Mouse (Mus musculus): ENCODE results near the gene Nxn. TPM values are rescaled to one million over a fixed set of nuclear protein-coding genes. Genes with fewer than 3 reads are reported as not detected.

Nxn gene
- polyA plus RNA-seq, 1 experiment from 2014 or later = 20.1 TPM

DNA sequence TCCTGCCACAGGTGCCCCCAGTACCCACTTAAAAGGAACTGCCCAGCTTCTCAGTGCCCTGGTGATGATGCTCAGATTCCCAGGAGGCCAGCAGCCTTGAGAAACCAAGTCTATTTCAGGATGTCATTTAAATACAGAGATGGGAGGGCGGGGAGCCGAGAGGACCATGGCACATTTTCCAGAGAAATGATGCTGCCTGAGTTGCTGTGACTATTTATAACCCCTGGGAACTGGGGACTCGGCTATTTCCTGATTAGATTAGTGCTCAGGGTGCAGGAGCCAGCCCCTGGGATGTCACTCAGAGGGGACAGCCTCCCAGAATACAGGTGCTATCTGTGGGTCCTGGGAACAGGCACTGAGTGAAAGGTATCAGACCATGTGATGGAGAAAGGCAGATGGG is 28.8 kb upstream of the Nxn start:
- ATAC-seq = no peak
- no peak overlapping the region for H3K27ac ChIP-seq (ENCODE audit: low read length)
- no peak overlapping the region for H3K4me3 ChIP-seq (ENCODE audit: low read length)
- 67% methylated on average over 3 of the region's 3 CpGs for WGBS
- H3K9me3 ChIP-seq (ENCODE audit: control insufficient read depth, low read length) = no peaks in the 10 kb centered on the region
- no peaks in the 10 kb centered on the region for H3K27me3 ChIP-seq (replicated peaks; ENCODE audit: control insufficient read depth, insufficient read depth, low read length)
- no peak overlapping the region for H3K4me2 ChIP-seq (ENCODE audit: low read depth, low read length)
- H3K4me1 ChIP-seq (ENCODE audit: control insufficient read depth, insufficient read depth, low read length) = peaks cover 16% of the 10 kb centered on the region
- no peak overlapping the region for H3K9ac ChIP-seq (ENCODE audit: low read depth, low read length)
- peaks cover 2% of the 10 kb centered on the region; the same call in 1 of the 2 replicates for H3K36me3 ChIP-seq (ENCODE audit: control insufficient read depth, insufficient read depth, low read length)

DNA sequence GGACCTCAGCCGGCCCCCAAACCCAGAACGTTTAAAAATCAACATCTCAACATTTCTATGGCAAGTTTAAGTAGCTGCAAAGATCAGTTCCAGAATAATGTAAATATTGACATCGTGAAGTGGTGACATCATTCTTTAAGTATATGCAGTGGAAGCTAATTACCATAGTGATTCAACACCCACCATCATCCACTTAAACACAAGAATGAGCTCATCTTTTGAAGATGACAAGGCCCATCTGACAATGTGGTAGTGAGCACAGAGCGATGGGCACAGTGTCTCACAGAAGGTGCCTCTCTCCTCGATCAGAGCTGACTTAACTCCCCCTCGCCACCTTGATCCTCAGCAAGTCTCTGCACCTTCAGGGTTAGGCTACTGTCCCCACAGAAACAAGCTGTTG is 26.8 kb upstream of the Nxn start:
- no peak overlapping the region for H3K4me3 ChIP-seq (ENCODE audit: low read length)
- H3K4me2 ChIP-seq (ENCODE audit: low read depth, low read length) = no peak overlapping the region
- H3K9ac ChIP-seq (ENCODE audit: low read depth, low read length) = no peak overlapping the region
- H3K9me3 ChIP-seq (ENCODE audit: control insufficient read depth, low read length) = no peaks in the 10 kb centered on the region
- peak; percentile 61; the same call in 1 of the 2 replicates for ATAC-seq
- H3K4me1 ChIP-seq (ENCODE audit: control insufficient read depth, insufficient read depth, low read length) = peaks cover 16% of the 10 kb centered on the region
- WGBS = 53% methylated on average over 6 of the region's 6 CpGs
- H3K36me3 ChIP-seq (ENCODE audit: control insufficient read depth, insufficient read depth, low read length) = peaks cover 10% of the 10 kb centered on the region; the same call in 1 of the 2 replicates
- no peak overlapping the region; the same call in 1 of the 2 replicates for H3K27ac ChIP-seq (ENCODE audit: low read length)
- no peaks in the 10 kb centered on the region for H3K27me3 ChIP-seq (replicated peaks; ENCODE audit: control insufficient read depth, insufficient read depth, low read length)

DNA sequence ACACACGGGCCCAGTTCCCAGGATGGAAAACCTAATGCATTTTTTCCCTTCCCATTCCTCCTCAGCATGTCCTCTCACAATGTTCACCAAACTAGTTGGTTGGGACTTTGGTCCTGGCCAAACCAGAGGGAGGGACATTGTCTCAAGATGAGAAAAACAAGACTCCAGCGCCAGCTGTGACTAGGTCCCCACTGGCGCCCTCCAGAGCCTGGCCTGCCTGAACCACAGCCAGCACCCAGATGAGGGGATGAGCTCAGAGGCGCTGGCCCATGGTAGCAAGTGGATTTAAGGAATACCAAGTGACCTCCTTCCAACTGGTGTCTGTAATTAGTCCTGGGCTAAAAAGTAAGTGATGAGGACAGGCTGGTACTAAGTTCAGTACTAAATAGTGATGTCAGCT is 22.0 kb upstream of the Nxn start:
- no peak for ATAC-seq
- no peak overlapping the region for H3K4me3 ChIP-seq (ENCODE audit: low read length)
- no peaks in the 10 kb centered on the region for H3K27me3 ChIP-seq (replicated peaks; ENCODE audit: control insufficient read depth, insufficient read depth, low read length)
- peaks cover 7% of the 10 kb centered on the region; the same call in 1 of the 2 replicates for H3K4me1 ChIP-seq (ENCODE audit: control insufficient read depth, insufficient read depth, low read length)
- no peak overlapping the region for H3K4me2 ChIP-seq (ENCODE audit: low read depth, low read length)
- WGBS = 67% methylated on average over 4 of the region's 4 CpGs
- no peaks in the 10 kb centered on the region for H3K9me3 ChIP-seq (ENCODE audit: control insufficient read depth, low read length)
- H3K27ac ChIP-seq (ENCODE audit: low read length) = no peak overlapping the region
- peaks cover 28% of the 10 kb centered on the region for H3K36me3 ChIP-seq (ENCODE audit: control insufficient read depth, insufficient read depth, low read length)
- no peak overlapping the region for H3K9ac ChIP-seq (ENCODE audit: low read depth, low read length)

DNA sequence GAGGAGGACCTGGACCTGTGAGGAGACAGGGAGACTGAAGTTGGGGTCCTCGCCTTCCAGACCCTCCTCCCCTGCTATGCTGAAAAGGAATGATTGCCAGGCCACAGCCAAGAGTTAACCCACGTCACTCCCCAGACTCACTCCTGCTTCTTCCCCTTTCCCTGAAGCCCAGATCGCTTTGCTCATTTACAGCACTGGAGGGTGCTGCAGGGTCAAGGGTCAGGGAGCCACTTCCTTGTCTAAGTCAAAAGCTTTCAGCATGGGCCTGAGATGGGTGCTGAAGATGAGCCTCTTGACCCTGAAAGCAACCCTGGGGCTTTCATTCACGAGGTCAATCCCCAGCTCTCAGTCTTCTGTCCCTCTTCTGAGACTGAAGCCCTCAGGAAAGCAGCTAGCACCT is 20.2 kb upstream of the Nxn start:
- Histone ChIP-seq H3K36me3 (ENCODE audit: control insufficient read depth, insufficient read depth, low read length) (peaks cover 35% of the 10 kb centered on the region), H3K4me2 (ENCODE audit: low read depth, low read length) (no peak overlapping the region), H3K4me3 (ENCODE audit: low read length) (no peak overlapping the region), H3K4me1 (ENCODE audit: control insufficient read depth, insufficient read depth, low read length) (peaks cover 2% of the 10 kb centered on the region; the same call in 1 of the 2 replicates), H3K27me3 (replicated peaks; ENCODE audit: control insufficient read depth, insufficient read depth, low read length) (no peaks in the 10 kb centered on the region), H3K27ac (ENCODE audit: low read length) (no peak overlapping the region), H3K9me3 (ENCODE audit: control insufficient read depth, low read length) (no peaks in the 10 kb centered on the region), H3K9ac (ENCODE audit: low read depth, low read length) (no peak overlapping the region)
- 62% methylated on average over 4 of the region's 4 CpGs for WGBS
- ATAC-seq = no peak

DNA sequence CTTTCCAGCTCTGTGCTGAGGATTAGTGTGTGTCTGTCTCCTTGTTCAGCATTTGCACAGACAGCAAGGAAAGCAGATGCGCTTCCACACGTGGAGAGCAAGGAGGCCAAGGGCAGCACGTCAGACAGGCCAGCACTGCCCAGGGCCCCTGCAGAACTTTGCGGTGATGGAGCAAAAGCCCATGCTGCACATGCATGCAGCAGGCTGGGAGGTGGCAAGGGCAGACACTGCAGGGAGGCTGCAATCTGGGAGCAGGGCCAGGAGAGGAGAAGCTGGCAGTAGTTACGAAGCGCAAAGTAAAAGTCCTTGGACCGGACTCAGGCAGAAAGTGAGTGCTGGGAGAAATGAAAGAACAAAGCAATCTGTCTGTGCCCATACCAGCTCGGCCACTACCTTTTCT is 19.5 kb upstream of the Nxn start:
- Histone ChIP-seq H3K27ac (ENCODE audit: low read length) (no peak overlapping the region), H3K4me3 (ENCODE audit: low read length) (no peak overlapping the region), H3K4me1 (ENCODE audit: control insufficient read depth, insufficient read depth, low read length) (peaks cover 2% of the 10 kb centered on the region; the same call in 1 of the 2 replicates), H3K27me3 (replicated peaks; ENCODE audit: control insufficient read depth, insufficient read depth, low read length) (no peaks in the 10 kb centered on the region), H3K4me2 (ENCODE audit: low read depth, low read length) (no peak overlapping the region), H3K9ac (ENCODE audit: low read depth, low read length) (no peak overlapping the region), H3K36me3 (ENCODE audit: control insufficient read depth, insufficient read depth, low read length) (peaks cover 37% of the 10 kb centered on the region), H3K9me3 (ENCODE audit: control insufficient read depth, low read length) (no peaks in the 10 kb centered on the region)
- no peak for ATAC-seq
- WGBS = 74% methylated on average over 8 of the region's 8 CpGs

DNA sequence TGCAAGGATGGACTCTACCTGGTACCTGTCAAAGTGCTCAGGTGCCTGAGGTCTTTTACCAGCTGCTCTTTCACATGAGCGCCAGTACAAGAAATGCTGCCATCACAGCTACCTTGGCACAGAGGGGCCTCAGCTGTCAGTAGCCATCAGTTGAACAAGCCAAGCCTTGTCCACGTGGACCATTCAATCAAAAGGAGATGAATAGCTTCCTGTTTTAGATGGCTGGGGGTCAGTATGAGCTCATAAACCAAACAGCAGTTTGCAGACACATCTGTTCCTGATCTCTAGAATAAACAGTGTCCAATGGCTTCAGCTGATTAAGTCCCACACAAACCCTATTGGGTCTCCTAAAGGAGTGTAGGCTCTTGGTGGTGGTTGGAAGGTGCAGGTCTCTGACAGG is 17.0 kb upstream of the Nxn start:
- Histone ChIP-seq H3K9ac (ENCODE audit: low read depth, low read length) (no peak overlapping the region), H3K27me3 (replicated peaks; ENCODE audit: control insufficient read depth, insufficient read depth, low read length) (no peaks in the 10 kb centered on the region), H3K4me3 (ENCODE audit: low read length) (no peak overlapping the region), H3K27ac (ENCODE audit: low read length) (peak overlapping the region; percentile 31), H3K4me2 (ENCODE audit: low read depth, low read length) (no peak overlapping the region), H3K4me1 (ENCODE audit: control insufficient read depth, insufficient read depth, low read length) (peaks cover 2% of the 10 kb centered on the region; the same call in 1 of the 2 replicates), H3K9me3 (ENCODE audit: control insufficient read depth, low read length) (no peaks in the 10 kb centered on the region), H3K36me3 (ENCODE audit: control insufficient read depth, insufficient read depth, low read length) (peaks cover 29% of the 10 kb centered on the region)
- WGBS = 48% methylated on average over 2 of the region's 2 CpGs
- peak; percentile 14; the same call in 1 of the 2 replicates for ATAC-seq

DNA sequence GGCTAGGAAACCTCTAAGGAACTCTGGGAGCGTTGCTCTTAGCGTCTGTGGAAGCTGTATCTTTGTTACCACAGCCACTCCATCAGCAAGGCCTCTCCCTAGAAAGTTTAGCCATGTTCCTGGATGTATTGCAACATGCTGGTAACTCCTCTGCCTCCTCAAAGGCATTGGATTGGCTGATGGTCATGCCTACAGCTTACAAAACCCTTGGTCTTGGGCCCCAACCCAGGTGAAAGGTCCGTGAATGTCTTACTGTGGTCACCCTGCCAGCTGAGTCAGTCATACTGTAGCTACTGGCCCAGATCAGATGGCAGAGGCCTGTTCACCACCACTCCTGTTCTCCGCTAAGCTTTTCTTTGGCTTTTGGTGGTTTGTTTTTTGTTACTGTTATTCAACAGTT is 16.1 kb upstream of the Nxn start:
- Histone ChIP-seq H3K27me3 (replicated peaks; ENCODE audit: control insufficient read depth, insufficient read depth, low read length) (no peaks in the 10 kb centered on the region), H3K4me3 (ENCODE audit: low read length) (no peak overlapping the region), H3K27ac (ENCODE audit: low read length) (no peak overlapping the region), H3K4me1 (ENCODE audit: control insufficient read depth, insufficient read depth, low read length) (0 out of 2 replicates have a peak, but pooled peaks cover 2% of the 10 kb centered on the region), H3K36me3 (ENCODE audit: control insufficient read depth, insufficient read depth, low read length) (peaks cover 29% of the 10 kb centered on the region), H3K9me3 (ENCODE audit: control insufficient read depth, low read length) (no peaks in the 10 kb centered on the region), H3K4me2 (ENCODE audit: low read depth, low read length) (no peak overlapping the region), H3K9ac (ENCODE audit: low read depth, low read length) (no peak overlapping the region)
- no peak for ATAC-seq
- WGBS = 89% methylated on average over 4 of the region's 4 CpGs

DNA sequence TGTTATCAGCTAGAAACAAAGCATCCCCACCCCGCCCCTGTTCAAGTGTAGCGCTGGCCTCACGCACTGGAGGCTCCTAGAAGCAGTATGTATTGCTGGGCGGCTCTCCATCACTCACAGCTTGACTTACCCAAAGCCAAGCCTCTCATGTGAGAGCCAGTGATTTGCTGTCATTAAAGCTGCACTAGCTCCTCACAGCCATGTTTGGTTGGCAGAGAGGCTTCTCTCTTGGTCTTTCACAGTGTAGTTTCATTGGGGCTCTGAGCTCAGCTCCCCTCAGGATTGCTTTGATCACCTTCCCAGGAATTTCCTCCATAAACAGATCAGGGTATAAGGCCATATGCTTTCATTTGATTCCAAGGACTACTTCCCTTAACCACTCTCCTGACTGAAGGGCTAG is 14.3 kb upstream of the Nxn start:
- Histone ChIP-seq H3K27ac (ENCODE audit: low read length) (no peak overlapping the region), H3K4me2 (ENCODE audit: low read depth, low read length) (no peak overlapping the region), H3K9me3 (ENCODE audit: control insufficient read depth, low read length) (no peaks in the 10 kb centered on the region), H3K9ac (ENCODE audit: low read depth, low read length) (no peak overlapping the region), H3K36me3 (ENCODE audit: control insufficient read depth, insufficient read depth, low read length) (peaks cover 20% of the 10 kb centered on the region), H3K4me1 (ENCODE audit: control insufficient read depth, insufficient read depth, low read length) (0 out of 2 replicates have a peak, but pooled peaks cover 2% of the 10 kb centered on the region), H3K4me3 (ENCODE audit: low read length) (no peak overlapping the region), H3K27me3 (replicated peaks; ENCODE audit: control insufficient read depth, insufficient read depth, low read length) (no peaks in the 10 kb centered on the region)
- no peak for ATAC-seq
- 76% methylated on average over 4 of the region's 4 CpGs for WGBS

DNA sequence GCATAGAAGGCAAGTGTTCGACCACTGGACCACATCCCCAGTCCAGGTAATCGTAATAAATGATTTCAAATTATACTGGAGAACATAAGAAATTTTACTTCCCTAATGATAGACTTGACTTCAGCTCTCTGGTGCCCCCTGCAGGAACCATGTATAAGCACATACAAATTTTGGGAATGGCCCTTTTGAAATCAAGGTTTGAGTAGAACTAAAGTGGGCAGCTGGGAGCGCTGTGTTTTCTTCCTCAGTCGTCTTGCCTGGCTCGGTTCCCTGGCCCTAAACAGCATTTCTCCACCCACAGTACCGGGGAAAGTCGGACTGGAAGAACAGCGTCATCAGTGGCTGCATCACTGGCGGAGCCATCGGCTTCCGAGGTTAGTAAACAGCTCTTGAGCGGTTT is 11.9 kb upstream of the Nxn start:
- ATAC-seq = no peak
- no peak overlapping the region for H3K4me2 ChIP-seq (ENCODE audit: low read depth, low read length)
- H3K27me3 ChIP-seq (replicated peaks; ENCODE audit: control insufficient read depth, insufficient read depth, low read length) = no peaks in the 10 kb centered on the region
- H3K4me1 ChIP-seq (ENCODE audit: control insufficient read depth, insufficient read depth, low read length) = 0 out of 2 replicates have a peak, but pooled peaks cover 2% of the 10 kb centered on the region
- H3K9ac ChIP-seq (ENCODE audit: low read depth, low read length) = no peak overlapping the region
- H3K36me3 ChIP-seq (ENCODE audit: control insufficient read depth, insufficient read depth, low read length) = peaks cover 11% of the 10 kb centered on the region; the same call in 1 of the 2 replicates
- WGBS = 73% methylated on average over 12 of the region's 12 CpGs
- no peaks in the 10 kb centered on the region for H3K9me3 ChIP-seq (ENCODE audit: control insufficient read depth, low read length)
- no peak overlapping the region for H3K4me3 ChIP-seq (ENCODE audit: low read length)
- no peak overlapping the region for H3K27ac ChIP-seq (ENCODE audit: low read length)
